Mouse (Mus musculus) inflammation-experienced regulatory T-cells, adult 16 weeks (primary cell): Measurements from ENCODE around the gene Clptm1. TPM values are rescaled to one million over a fixed set of nuclear protein-coding genes. Genes with fewer than 3 reads are reported as not detected.

ENCODE experiments used
- polyA plus RNA-seq: library from polyadenylated mRNA; unstranded; fragments of 100-300 nt; shearing (Covaris generic); gene quantifications from one replicate; pipeline ENCODE4 v1.2.1, GENCODE M21; 2017

Clptm1 gene
- 186 TPM for polyA plus RNA-seq

DNA sequence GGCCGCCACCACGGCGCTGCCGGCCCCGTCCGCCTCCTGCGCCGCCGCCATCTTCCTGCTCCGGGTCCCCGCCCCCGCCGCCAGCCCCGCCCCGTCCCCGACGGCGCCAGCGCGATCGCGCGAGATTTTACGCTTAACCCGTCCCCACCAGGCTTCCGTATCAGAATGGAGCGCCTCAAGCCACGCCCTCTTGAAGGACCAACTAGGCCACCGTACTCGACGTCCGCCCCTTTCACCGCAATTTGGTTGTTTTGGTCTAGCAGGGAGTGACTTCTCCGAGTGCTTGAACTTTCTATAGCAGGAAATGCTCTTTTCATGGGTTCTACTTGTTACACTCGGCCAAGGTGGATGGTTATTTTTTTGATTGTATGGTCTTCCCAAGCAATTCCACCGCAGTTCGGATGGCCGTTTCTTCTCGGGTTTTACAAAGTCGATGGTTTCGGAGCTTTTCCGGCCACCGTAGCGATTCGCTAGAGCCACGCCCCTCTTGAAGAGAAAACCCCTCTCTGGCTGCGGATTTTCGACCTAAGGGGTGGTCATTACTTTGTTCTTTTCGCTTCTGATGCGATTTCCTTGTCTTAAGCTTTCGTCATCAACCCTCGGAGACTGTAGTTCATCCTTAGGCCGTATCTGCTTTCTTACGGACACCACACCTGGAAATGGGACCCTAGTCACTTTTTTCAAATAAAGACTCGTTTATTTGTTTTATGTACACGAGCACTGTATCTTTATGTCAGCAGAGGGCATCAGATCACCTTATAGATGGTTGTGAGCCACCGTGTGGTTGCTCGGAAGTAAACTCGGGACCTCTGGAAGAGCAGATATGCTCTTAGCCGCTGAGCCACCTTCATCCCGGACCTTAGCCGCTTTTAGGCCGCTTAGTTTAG, at the start of gene Clptm1:
Gene Clptm1, minus strand, starts transcription at position 79 of the 887 bp plus-strand sequence.

DNA sequence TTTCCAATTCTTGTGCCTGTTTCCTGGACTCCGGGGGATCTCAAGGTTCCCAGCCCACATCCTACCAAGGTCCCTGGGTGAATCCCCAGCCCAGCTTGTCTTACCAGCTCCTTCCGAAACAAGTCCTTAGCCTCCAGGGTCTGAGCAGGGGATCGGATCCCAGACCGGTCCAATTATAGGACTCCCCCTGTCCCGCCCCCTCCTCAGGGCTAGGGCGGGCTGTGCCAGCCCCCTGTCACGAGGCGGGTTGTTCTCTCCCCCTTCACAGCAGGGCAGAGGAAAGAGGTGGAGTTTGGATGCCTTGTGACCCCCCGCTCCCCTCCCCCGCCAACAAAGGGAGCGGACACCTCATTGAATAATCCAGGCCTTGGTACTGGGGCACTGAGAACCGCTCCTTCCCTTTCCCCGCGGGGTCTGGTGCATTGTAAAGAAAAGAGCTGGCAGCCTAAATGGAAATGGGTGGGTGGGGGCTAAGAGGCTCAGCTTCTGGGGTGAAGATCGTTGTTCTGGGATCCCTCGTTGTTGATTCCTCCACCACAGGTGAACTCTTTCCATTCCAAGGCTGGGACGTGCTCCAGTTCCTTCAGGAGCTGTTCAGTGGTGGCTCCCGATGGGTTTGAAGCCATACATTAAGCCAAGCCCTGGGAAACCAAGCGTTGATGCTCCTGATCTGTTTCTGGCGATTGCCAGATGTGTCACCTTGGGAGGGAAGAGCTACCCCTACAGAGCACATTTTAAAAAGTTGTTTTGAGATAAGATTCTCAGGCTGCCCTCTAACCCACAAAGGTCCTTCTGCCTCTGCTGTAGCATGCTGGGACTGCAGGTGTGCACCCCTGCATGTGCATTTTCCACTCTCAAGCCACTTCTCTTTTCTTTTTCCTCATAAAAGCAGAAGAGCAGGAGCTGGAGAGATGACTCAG, 34.3 kb upstream of the Clptm1 start, which contains the start of gene Apoe:
Gene Apoe, minus strand, starts transcription at position 282 of the 920 bp plus-strand sequence.

DNA sequence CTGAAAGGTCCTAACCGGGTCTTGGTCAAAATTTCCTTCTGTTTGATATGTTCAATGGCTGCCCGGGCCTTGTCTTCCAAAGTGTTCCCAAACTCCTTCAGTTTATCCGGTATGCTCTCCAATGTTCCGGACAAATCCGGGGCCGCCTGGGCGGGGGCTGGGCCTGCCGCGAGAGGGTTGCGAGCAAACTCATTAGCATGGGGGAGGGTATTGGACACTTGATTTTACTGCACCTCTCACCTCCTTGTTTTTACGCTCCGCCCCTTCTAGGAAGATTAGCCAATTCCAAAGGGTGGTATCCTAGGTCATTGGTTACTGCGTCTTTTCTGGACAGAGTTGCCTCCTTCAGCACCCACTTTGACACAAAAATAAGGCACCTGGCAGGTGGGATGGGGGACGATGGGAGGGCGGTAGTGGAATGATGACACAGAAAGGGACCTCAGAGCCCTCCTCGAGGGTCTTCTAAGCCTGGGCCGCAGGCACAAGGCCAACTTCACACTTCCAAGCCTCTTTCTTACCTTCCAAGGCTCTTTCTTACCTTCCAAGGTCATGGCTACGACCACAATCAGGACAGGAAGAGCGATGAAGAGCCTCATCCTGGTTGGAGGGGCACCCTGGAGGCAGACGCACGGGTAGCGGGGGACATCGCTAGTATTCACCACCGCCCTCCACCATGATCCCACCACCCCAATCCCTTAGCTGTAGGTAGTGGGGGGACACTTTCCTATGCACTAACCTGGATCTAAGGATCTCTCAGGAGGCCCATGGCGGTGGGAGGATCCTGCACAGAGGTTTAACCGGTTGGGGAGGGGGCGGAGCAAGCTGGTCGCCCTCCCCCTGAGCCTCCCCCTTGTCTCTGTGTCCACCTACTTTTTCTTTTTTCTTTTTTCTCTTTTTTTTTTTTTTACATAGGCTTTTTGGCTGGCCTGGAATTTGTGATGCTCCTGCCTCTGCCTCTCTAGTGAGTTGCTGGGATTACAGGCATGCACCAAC, 27.3 kb upstream of the Clptm1 start, which contains the start of gene Apoc1:
Gene Apoc1, minus strand, starts transcription at position 788 of the 993 bp plus-strand sequence.

DNA sequence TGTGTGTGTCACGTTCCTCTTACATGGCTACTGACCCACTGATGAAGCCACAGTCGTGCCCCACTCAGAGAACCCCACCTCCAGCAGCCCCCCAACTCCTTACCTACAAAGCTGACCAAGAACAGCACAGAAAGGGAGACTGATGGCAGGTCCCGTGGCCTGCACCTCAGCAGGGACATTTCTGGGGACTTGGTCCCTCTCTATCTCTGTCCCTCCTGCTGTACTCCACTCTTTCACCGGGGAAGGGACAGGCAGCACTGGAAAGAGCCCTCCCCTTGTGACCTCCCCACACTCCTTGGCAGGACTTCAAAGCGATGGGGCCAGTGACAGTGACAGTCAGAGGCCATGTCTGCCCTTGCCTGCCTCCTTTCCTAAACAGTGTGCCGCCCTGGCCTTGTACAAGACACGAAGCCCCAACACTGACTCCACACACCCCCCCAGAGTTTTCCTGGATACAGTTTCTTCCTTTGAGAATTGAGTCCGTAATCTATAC, 16.4 kb upstream of the Clptm1 start, which contains the start of the genes Gm44805 and Apoc4:
Gene Gm44805, minus strand, starts transcription at position 222 of the 493 bp plus-strand sequence.
Gene Apoc4, minus strand, starts transcription at position 278 of the 493 bp plus-strand sequence.

DNA sequence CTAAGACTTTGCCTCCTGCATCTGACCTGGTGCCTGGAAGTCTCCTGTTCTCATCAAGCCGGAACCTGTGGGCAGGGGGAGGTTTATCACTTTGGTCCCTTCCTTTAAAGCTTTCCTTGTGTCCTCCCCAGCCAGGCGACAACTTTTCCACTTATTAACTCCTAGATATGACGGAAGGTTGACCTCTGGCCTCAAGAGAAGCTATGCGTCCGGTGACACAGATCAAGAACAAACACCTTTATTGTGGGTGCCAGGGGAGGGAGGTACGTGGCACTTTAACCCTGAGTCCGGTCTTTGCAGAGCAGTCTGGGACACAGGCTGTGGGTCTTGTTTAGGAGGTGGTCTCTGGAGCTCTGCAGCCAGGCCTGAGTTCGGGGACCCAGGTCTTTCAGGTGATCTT, 13.0 kb upstream of the Clptm1 start, which contains the start of gene Apoc2:
Gene Apoc2, minus strand, starts transcription at position 70 of the 400 bp plus-strand sequence.

DNA sequence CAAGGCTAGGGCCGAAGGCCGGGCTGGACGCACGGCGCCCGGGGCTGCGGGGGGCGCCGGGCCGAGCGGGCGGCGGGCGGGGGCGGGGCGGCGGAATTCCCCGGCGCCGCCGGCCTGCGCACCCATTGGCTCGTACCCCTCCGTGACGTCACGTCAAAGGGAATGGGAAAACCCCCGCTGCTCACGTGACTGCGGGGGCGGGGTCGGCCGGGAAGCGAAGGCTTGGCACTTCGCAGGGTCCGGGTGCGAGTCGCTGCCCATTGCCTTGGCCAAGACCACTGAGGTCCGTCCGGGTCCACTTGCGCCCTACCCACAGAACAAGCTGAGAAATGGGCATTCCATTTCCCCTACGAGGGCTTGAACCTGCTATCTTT, 35.5 kb downstream of the Clptm1 start, which contains the start of gene Relb:
Gene Relb, minus strand, starts transcription at position 78 of the 374 bp plus-strand sequence.

DNA sequence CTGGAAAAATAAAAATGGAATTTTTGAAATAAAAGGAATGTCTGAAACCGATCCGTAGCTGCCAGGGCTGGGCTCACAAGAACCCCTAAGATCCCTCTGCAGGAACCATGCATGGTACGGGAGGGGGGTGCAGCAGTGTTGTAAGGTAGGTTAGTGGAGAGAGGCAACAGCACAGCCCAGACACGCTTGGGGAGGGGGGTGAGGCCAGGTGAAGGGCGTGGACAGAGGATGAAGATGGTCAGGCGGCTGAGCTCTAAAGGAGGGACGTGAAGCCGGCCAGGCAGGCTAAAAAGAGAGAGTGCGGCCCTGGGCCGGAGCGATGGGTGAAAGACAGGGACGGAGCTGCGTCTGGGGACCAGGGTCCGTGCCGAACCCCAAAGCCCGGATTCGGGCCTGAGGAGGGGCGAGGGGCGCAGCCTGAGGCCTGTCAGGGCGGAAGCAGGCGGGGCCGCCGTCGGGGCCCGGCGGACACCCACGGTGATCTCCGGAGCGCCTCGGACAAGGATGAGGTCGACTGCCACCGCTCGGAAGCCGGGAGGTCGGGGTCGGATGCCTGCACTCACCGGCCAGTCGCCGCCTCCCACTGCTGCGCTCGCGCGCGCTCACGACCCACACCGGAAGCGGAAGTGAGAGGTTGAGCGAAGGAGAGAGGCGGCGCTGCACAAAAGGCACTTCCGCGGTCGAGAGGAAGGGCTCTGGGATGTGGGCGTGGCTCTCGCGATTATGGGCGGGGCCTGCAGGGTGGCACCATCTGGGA, 60.8 kb downstream of the Clptm1 start, which contains the start of gene Clasrp:
Gene Clasrp, minus strand, starts transcription at position 638 of the 757 bp plus-strand sequence.

Other genes starting within 250 kb of the Clptm1 start
- 2.1 TPM for gene Mark4, start 206.2 kb downstream of the Clptm1 start, polyA plus RNA-seq
- not detected for gene Exoc3l2, start 201.7 kb downstream of the Clptm1 start, polyA plus RNA-seq
- gene Bloc1s3, start 156.7 kb downstream of the Clptm1 start, polyA plus RNA-seq, result 0.56 TPM
- 106 TPM for gene Trappc6a, start 156.6 kb downstream of the Clptm1 start, polyA plus RNA-seq
- gene Nkpd1, start 147.2 kb downstream of the Clptm1 start, polyA plus RNA-seq, result not detected
- 5.9 TPM for gene Ppp1r37, start 102.0 kb downstream of the Clptm1 start, polyA plus RNA-seq
- gene Zfp296, start 87.7 kb downstream of the Clptm1 start, polyA plus RNA-seq, result 2.6 TPM
- gene Gemin7, start 87.4 kb downstream of the Clptm1 start, polyA plus RNA-seq, result 100 TPM
- 16.8 TPM for gene Clasrp, start 60.5 kb downstream of the Clptm1 start, polyA plus RNA-seq
- gene Relb, start 35.6 kb downstream of the Clptm1 start, polyA plus RNA-seq, result 32.5 TPM
- gene Apoc2, start 12.9 kb upstream of the Clptm1 start, polyA plus RNA-seq, result not detected
- gene Gm44805, start 16.4 kb upstream of the Clptm1 start, polyA plus RNA-seq, result not detected
- gene Apoc4, start 16.4 kb upstream of the Clptm1 start, polyA plus RNA-seq, result not detected
- gene Apoc1, start 27.6 kb upstream of the Clptm1 start, polyA plus RNA-seq, result 2.0 TPM
- gene Apoe, start 34.2 kb upstream of the Clptm1 start, polyA plus RNA-seq, result 35.2 TPM
- gene Tomm40, start 50.4 kb upstream of the Clptm1 start, polyA plus RNA-seq, result 22.8 TPM
- 1.6 TPM for gene Nectin2, start 85.5 kb upstream of the Clptm1 start, polyA plus RNA-seq
- 21.0 TPM for gene Bcam, start 106.0 kb upstream of the Clptm1 start, polyA plus RNA-seq
- not detected for gene Cblc, start 131.8 kb upstream of the Clptm1 start, polyA plus RNA-seq
- gene Bcl3, start 157.7 kb upstream of the Clptm1 start, polyA plus RNA-seq, result 16.0 TPM
- gene Gm19345, start 187.0 kb upstream of the Clptm1 start, polyA plus RNA-seq, result not detected
- 0.52 TPM for gene Ceacam16, start 196.3 kb upstream of the Clptm1 start, polyA plus RNA-seq
- not detected for gene Ceacam19, start 222.9 kb upstream of the Clptm1 start, polyA plus RNA-seq